Mouse (Mus musculus): ENCODE results near the gene Adamts6.

The Adamts6 gene

DNA sequence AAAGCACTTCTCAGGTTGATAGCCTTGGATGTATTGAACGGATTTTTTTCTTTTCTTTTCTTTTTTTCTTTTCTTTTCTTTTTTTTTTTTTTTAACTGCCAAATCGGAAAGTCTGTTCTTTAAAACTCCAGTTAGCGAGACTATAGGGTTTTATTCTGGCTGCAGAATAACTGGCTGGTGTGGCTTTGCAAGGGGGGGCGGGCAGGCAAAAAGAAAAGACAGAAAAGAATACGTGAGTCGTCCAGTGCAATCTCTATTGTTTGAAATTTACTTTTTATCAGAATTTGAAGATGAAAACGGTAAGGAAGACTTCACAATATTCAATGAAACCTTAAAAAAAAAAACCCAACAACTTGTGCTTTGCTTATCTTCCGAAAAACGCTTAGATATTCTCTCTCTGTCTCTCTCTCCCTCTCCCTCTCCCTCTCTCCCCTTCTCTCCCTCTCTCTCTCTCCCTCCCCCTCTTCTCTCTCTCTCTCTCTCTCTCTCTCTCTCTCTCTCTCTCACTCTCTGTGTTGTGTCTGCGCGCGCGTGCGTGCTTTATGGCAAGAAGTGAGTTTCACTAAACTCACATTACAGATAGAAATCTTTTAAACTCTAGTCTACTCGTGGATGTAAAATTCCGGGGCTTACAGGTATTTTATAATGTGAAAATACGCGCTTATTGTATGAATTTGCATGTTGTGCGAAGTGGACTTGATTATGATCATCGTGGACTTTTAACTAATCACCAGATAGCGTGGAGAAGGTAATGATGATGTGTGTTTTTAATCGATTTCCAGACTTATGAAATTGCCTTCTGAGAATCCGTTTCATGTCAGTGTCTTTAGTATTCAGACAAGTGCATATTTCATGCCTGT lies at the start of gene Adamts6:
TSS of gene Adamts6 (plus strand) at position 470 of the 860 bp plus-strand sequence.
- in situ Hi-C loops (cut with MboI, MseI), result loop anchor here (10.0 to 25.0 kb wide), 2 partner anchors 337 to 500 kb away; partner anchors contain the start of gene Srek1ip1

GRCm38 (mm10) chr13:104258997-104259396 lies 28.6 kb upstream of the Adamts6 start:
- in situ Hi-C loops (cut with MboI, MseI), result no loop called here

DNA sequence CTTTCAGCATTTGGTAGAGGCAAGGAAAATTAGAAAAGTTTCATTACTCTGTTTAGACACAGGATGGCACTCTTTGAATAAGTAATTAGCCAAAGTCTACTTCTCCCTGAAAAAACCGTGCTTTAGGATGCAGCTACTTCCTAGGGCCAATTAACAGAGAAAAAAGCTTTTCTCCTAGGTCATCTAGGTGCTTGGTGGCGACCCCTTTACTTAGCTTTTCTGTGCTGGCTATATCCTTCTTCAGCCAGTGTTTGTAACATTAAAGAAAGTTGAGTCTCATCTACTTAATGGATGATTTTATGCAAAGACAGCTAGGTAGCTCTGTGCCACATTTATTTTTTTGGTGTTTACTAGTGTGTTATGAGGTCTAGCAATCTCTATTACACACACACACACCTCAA lies 2.6 kb upstream of the Adamts6 start:
- in situ Hi-C loops (cut with MboI, MseI), result loop anchor here (10.0 to 25.0 kb wide), 2 partner anchors 340 to 502 kb away; partner anchors contain the start of gene Srek1ip1

DNA sequence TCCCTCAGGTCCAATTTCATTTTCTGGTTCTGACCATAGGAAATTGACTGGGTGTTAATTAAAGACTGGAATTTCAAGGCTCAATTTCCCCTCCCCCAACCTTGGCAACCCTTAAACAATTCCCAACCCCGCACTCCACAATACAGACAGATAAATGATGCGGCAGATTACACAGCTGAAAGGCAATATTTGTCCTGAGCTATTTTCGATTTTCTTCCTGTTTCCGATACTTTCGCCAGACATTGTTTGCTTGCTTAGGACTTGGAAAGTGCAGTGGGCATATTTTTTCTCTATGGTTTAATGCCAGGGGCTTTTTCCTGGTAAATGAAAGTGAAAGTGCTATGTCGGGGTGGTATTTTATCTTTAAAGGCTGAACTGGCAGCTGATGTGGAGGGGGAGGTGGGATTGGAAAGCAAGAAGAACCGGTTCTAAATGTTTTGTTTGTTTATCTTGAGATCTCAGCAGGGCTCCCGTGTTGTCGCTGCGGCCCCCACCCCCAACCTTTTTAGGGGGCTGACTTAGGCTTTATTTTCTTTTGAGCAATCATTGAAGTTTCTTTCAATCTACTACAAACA lies 1.8 kb upstream of the Adamts6 start:
- in situ Hi-C loops (cut with MboI, MseI), result loop anchor here (10.0 to 25.0 kb wide), 2 partner anchors 339 to 501 kb away; partner anchors contain the start of gene Srek1ip1

DNA sequence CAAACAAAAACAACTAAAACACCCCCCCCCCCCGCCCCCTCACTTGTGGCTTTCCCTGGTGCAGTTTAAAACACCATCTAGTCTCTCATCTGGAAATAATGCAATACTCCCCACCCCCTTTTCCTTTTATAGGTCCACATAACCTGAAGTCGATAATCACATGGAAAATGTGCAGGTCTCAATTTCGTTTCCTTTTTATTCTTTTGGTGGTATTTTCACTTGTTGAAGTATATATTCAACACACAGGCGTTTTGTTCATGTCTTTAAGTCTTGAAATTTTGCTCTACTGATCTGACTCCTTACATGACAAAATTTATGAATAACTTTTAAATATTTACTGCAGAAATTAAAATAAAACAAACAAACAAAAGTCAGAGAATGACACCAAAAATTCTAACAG lies 1.3 kb upstream of the Adamts6 start:
- in situ Hi-C loops (cut with MboI, MseI), result loop anchor here (10.0 to 25.0 kb wide), 2 partner anchors 338 to 501 kb away; partner anchors contain the start of gene Srek1ip1

- in situ Hi-C loops (cut with MboI, MseI), result loop anchor here (10.0 to 25.0 kb wide), 2 partner anchors 338 to 500 kb away; partner anchors contain the start of gene Srek1ip1
Observed at GRCm38 (mm10) chr13:104286897-104287309, 732 bp upstream of the Adamts6 start.

DNA sequence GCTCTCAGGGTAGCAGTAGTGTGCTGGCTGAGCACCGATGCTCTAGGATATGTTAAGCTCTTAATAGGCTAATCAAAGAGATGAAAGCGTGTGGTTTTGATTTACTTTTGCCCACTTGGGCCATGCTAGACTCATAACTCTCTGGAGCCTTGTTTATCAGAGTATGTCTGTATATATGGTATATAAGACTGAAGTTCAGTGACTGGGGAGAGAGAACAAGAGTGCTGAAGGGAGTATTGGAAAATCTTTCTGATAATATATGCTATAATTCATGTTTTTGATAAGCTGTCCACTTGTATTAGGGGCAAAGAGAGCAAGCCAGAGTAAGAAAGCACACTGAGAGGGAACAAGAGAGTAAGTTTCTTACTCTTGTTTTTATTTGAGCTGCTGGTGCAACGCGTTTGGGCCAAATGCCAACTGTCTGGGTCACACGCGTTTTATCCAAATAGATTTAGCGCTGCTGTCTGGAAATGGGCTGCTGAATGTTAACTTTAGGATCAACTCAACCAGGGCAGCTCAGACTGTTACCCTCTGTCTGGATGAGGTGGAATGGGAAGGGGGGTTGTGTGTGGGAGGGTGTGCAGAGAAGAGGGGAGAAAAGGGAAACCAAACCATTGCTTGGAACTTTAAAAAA lies 708 bp downstream of the Adamts6 start:
- in situ Hi-C loops (cut with MboI, MseI), result loop anchor here (10.0 to 25.0 kb wide), 2 partner anchors 336 to 499 kb away; partner anchors contain the start of gene Srek1ip1

DNA sequence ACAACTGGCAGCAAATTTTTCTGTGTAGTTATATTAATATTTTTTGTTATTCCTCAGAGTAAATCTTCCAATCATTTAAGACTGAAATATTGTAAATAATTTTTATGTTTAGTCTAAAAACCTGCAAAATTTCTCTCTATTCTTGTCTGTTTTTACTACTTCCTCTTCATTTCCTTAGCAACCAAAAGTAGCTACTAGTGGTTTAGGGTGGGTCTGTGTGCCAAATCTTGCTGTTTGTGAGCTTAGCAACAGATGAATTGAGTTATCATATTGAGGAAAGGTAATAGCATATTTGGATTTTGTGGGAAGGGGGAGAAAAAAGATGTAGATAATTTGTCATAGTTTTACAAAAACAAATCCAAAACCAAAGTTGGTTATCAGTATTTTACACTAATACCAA lies 1.5 kb downstream of the Adamts6 start:
- in situ Hi-C loops (cut with MboI, MseI), result loop anchor here (10.0 to 25.0 kb wide), 2 partner anchors 336 to 498 kb away; partner anchors contain the start of gene Srek1ip1

DNA sequence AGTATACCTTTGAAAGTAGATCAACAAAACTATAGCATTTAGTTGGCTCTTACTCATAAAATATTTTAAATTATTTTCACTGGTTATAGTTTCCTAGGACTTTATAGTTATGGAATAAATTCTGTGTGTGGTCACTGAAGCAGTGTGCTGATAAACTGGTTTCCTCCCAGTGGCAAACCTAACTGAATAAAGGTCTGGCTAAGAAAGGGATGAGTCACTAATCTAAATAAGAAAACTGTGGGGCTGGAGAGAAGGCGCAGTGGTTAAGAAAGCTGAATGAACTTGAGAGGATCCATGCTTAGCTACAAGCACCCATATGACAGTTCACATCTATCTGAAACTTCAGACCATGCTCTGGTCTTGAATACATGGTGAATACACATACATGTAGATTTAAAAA lies 7.8 kb downstream of the Adamts6 start:
- in situ Hi-C loops (cut with MboI, MseI), result loop anchor here (25.0 kb wide), 1 partner anchor 492 kb away; the partner anchor contains the start of gene Srek1ip1

DNA sequence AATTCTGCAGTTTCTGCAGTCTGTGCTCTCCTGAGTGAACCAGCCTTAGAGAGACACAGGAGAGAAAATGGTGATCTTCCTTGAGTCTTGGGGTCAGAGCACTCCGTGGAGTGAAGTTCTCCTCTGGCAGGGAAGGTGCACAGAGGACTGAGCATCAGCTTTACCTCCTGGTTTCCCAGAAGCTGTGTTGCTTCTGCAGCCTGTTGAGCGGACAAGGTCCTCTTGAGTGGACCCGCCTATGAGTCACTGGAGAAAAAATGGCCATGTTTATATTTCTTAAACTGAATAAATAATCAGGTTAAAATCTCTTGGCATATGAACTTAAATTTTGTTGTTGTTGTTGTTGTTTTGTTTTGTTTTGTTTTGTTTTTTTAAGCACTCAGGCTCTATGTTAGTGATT lies 41.7 kb downstream of the Adamts6 start:
- in situ Hi-C loops (cut with MboI, MseI), result no loop called here

GRCm38 (mm10) chr13:104329742-104330141 lies 42.1 kb downstream of the Adamts6 start:
- in situ Hi-C loops (cut with MboI, MseI), result no loop called here

- in situ Hi-C loops (cut with MboI, MseI), result no loop called here
Observed at GRCm38 (mm10) chr13:104352590-104352989, 65.0 kb downstream of the Adamts6 start.

GRCm38 (mm10) chr13:104393427-104394356 lies 106.1 kb downstream of the Adamts6 start:
- in situ Hi-C loops (cut with MboI, MseI), result no loop called here

DNA sequence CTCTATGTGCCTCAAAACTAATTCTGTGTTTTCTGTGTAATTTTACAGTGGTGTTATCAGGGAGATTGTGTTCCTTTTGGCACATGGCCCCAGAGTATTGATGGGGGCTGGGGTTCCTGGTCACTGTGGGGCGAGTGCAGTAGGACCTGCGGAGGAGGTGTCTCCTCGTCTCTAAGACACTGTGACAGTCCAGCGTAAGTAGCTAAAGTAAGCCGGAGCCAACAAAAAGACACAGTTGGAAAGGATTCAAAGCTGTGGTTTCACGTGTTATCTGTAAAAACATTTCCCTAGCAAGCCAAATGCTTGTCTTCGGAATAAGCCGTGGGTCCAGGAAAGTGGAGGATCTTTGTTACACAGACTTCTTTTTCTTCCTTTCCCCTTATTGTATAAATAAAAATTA lies 110.2 kb downstream of the Adamts6 start:
- in situ Hi-C loops (cut with MboI, MseI), result no loop called here

DNA sequence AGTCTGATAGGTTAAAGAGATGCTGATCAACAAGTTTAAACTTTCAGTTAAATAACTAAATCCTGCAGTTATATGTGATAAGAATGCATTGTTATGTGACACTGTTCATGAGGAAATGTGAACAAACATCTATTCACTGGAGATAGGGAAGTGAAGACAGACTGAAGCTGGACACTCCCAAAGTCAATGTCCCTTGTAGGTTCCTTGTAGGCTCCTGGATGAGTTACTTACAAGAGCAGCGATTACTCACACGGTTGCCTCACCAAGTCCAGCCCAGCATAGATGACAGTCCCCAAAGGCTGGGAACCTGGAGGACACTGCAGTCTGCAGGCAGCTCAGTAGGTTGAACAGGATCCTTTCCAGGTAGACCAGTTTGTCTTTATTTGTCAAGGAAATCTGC lies 145.1 kb downstream of the Adamts6 start:
- in situ Hi-C loops (cut with MboI, MseI), result no loop called here

DNA sequence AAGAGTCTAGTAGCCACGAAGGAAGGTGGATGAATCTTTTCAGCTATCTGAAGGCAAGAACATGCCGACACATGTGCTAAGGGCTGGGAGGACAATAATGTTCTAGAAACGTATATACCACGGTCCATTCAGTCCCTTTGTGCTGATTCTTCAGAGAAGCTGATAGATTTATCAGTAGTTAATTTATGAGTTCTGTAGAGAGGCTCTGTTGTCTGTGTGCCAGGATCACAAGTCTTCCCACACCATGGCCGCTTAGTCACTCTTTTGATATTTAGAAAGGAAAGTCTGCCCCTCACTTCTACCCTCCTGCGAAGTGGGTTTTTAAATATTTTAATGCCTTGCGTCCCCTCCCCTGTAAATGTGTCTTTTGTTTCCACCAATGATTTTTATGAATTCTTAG lies 154.9 kb downstream of the Adamts6 start:
- in situ Hi-C loops (cut with MboI, MseI), result no loop called here

DNA sequence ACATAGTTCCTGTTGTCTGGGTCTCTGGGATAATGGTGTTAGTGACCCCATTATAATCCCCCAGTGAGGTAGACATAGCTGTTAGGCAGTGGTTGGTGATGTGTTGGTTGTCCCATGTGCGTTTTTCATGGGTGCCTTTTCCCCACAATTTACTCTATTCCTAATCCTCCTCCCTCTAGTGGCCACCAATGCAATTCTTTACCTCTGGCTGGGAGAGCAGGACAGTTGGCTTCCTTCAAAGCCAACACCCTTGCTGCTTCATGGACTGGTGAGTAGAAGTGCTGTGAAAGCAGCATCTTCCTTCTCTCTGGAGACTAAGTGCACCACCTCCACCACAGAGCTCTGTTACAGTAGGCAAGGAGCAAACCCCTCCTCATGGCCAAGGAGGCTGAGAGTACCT lies 157.8 kb downstream of the Adamts6 start:
- in situ Hi-C loops (cut with MboI, MseI), result no loop called here

DNA sequence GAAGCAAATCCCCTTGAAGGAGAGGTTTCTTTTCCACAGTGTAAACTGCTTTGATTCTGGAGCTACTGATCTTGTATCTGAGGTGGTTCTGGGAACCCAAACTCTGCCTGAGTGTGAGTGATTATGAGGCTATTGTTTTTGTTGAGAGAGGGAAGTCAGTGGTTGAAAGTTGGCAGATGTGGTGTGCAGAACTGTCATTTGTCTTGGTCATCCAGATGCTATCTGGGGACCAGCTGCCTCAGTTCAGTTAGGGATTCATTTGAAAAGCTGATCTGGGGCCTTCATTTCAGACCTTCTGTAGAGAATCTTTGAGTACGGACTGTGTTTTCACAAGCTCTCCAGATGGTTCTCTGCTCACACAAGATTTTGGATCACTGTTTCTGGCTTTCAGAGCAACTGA lies 159.3 kb downstream of the Adamts6 start:
- in situ Hi-C loops (cut with MboI, MseI), result no loop called here

DNA sequence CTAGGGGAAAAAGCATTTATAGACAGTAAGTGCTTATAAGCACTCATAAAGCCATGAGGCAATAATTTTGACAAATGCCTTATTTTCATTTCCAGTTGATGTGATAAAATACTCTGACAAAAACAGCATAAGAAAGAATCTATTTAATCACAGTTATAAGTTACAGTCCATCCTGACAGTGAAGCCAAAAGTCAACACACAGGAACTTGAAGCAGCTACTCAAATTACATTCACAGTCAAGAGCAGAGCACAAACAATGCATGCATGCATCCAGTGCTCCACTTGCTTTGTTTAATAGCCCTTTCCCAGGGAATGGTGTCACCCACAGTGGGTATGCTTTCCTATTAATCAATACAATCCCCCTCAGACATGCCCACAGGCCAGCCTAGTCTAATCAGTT lies 159.8 kb downstream of the Adamts6 start:
- in situ Hi-C loops (cut with MboI, MseI), result no loop called here

DNA sequence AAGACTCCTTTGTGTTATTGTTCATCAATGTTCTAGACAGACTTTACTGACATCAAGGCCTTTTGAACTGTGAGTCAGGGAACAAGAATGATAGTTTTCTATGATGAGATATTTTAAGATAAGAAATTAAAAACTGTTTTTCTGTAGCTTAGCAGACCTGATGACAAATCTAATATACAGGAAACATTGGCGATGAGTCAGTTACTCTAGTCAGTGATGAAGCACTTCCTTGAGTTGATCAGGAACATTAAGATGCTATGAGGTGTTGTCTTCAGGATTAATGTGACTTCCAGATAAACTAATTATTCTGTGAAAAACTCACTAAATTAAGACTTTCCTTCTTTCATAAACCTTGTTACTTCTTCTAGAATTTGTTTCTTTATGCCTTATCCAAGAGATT lies 160.7 kb downstream of the Adamts6 start:
- in situ Hi-C loops (cut with MboI, MseI), result no loop called here
